20 mouse cellular contexts compared by ENCODE assay signal in the genomic region with DNA sequence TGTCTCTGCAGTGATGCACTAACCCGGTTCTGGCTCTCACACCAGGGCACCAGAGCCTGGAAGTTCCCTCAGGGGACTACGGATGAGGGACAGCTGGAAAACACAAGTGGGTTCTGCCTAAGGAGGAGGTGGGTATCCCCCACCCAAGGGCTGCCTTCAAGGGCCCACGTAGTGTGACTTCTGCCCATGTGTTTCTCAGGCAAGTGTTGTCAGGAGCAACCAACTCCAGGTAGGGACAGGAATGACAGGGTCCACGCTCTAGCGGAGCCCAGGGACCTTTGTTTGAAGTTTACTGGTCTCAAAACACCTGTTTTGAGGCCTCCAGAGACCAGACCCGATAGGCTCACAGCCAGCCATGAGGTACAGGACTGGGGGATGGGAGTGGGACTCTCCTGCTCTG. TPM values are rescaled to one million over a fixed set of nuclear protein-coding genes. Genes with fewer than 3 reads are reported as not detected.
DNase-seq lines count a peak whose midpoint lies in the region; ATAC-seq lines count a peak whose summit lies in the region.
"Had no signal": no experiment of that assay in that cellular context is flagged by ENCODE, and none has a peak within 500 bp of the region (broad histone marks: within the 10 kb centered on the region; RNA-seq: fewer than 3 reads in every experiment).

No protein-coding gene starts in this region.

- H3K36me3 ChIP-seq in midbrain, embryonic 11.5 days (ENCODE audit: control insufficient read depth, insufficient read depth, low read length): no peaks in the 10 kb centered on the region
- no peaks in the 10 kb centered on the region for H3K36me3 ChIP-seq in midbrain, embryonic 16.5 days (ENCODE audit: control insufficient read depth, insufficient read depth, low read length)
- H3K36me3 ChIP-seq: embryonic facial prominence, embryonic 13.5 days; embryonic facial prominence, embryonic 15.5 days; forebrain, embryonic 10.5 days; forebrain, embryonic 12.5 days had no signal

- peaks cover 14% of the 10 kb centered on the region for H3K4me1 ChIP-seq in midbrain, embryonic 11.5 days (ENCODE audit: control insufficient read depth, insufficient read depth, low read length)
- peaks cover under 1% of the 10 kb centered on the region for H3K4me1 ChIP-seq in midbrain, embryonic 16.5 days (ENCODE audit: control insufficient read depth, insufficient read depth, low read length)

- no peak overlapping the region for H3K9ac ChIP-seq in midbrain, embryonic 11.5 days (ENCODE audit: low read length)
- no peak overlapping the region for H3K9ac ChIP-seq in midbrain, embryonic 16.5 days (ENCODE audit: low read depth, low read length)
- H3K9ac ChIP-seq: embryonic facial prominence, embryonic 13.5 days; embryonic facial prominence, embryonic 15.5 days; forebrain, embryonic 12.5 days had no signal

- DNase-seq in cerebellum, adult 9-11 months: peak; percentile 13
- DNase-seq in cerebellum, adult 9-10 months: no peak
- DNase-seq in midbrain, embryonic 11.5 days (ENCODE audit: low spot score, missing footprints): peak; percentile 80
- DNase-seq: adrenal gland, adult 2 months; adrenal gland, postnatal 10 days; adrenal gland, postnatal 25 days; cerebellum, adult 18-20 months; cerebellum, adult 8-10 months; cerebellum, postnatal 14 days; cerebellum, postnatal 36 days; embryo, embryonic 11 days had no signal

- no peak overlapping the region for H3K27ac ChIP-seq in midbrain, embryonic 11.5 days (ENCODE audit: low read depth, low read length)
- H3K27ac ChIP-seq in midbrain, embryonic 16.5 days (ENCODE audit: low read length): no peak overlapping the region
- H3K27ac ChIP-seq: embryonic facial prominence, embryonic 13.5 days; embryonic facial prominence, embryonic 15.5 days; forebrain, embryonic 10.5 days; forebrain, embryonic 12.5 days had no signal

- ATAC-seq in midbrain, embryonic 11.5 days (ENCODE audit: low FRiP score): no peak
- no peak for ATAC-seq in midbrain, embryonic 16.5 days
- ATAC-seq: forebrain, embryonic 14.5 days; forebrain, embryonic 16.5 days had no signal

- no peak overlapping the region for H3K4me2 ChIP-seq in midbrain, embryonic 11.5 days
- H3K4me2 ChIP-seq in midbrain, embryonic 16.5 days (ENCODE audit: low read length): no peak overlapping the region
- H3K4me2 ChIP-seq: embryonic facial prominence, embryonic 13.5 days; embryonic facial prominence, embryonic 15.5 days; forebrain, embryonic 12.5 days had no signal

- H3K27me3 ChIP-seq in midbrain, embryonic 11.5 days (ENCODE audit: control insufficient read depth, insufficient read depth, low read length): 0 out of 2 replicates have a peak, but pooled peaks cover 2% of the 10 kb centered on the region
- peaks cover 3% of the 10 kb centered on the region for H3K27me3 ChIP-seq in midbrain, embryonic 16.5 days (ENCODE audit: control insufficient read depth, insufficient read depth, low read depth, low read length)

- H3K4me3 ChIP-seq in midbrain, embryonic 11.5 days (ENCODE audit: low read depth, low read length): no peak overlapping the region
- no peak overlapping the region for H3K4me3 ChIP-seq in midbrain, embryonic 16.5 days (ENCODE audit: low read depth, low read length)
- H3K4me3 ChIP-seq: embryonic facial prominence, embryonic 13.5 days; embryonic facial prominence, embryonic 15.5 days; erythroblast, embryonic 14.5 days; forebrain, embryonic 10.5 days; forebrain, embryonic 12.5 days had no signal

- WGBS in midbrain, embryonic 11.5 days: 75% methylated on average over 6 of the region's 6 CpGs
- 78% methylated on average over 6 of the region's 6 CpGs for WGBS in midbrain, embryonic 16.5 days

- no peaks in the 10 kb centered on the region for H3K9me3 ChIP-seq in midbrain, embryonic 11.5 days (ENCODE audit: control insufficient read depth, low read length)
- H3K9me3 ChIP-seq in midbrain, embryonic 16.5 days (replicated peaks; ENCODE audit: control insufficient read depth, low read length, poor library complexity, severe bottlenecking): no peaks in the 10 kb centered on the region
- H3K9me3 ChIP-seq: embryonic facial prominence, embryonic 13.5 days; embryonic facial prominence, embryonic 15.5 days; forebrain, embryonic 10.5 days; forebrain, embryonic 12.5 days had no signal

RNA-seq across cellular contexts. Expression of gene Mmel1, which starts 3.8 kb away (rescaled TPM):
- 0.29 and 0.56 TPM in 2 replicates for polyA plus RNA-seq in midbrain, embryonic 11.5 days (2014; fragmentation: Nextera tagmentation; extraction: Ambion mirVana)
- 0.31 and 0.98 TPM in 2 replicates for polyA plus RNA-seq in midbrain, embryonic 16.5 days (2015; fragmentation: Nextera tagmentation; extraction: Ambion mirVana)

RNA-seq across cellular contexts. Expression of gene Fam213b, which starts 25.7 kb away (rescaled TPM):
- 39.6 and 41.8 TPM in 2 replicates for polyA plus RNA-seq in midbrain, embryonic 11.5 days (2014; fragmentation: Nextera tagmentation; extraction: Ambion mirVana)
- 59.3 and 64.5 TPM in 2 replicates for polyA plus RNA-seq in midbrain, embryonic 16.5 days (2015; fragmentation: Nextera tagmentation; extraction: Ambion mirVana)

RNA-seq across cellular contexts. Expression of gene Ttc34, which starts 35.9 kb away (rescaled TPM):
- polyA plus RNA-seq in midbrain, embryonic 11.5 days (2014; fragmentation: Nextera tagmentation; extraction: Ambion mirVana): 0.25 and 0.31 TPM in 2 replicates
- polyA plus RNA-seq in midbrain, embryonic 16.5 days (2015; fragmentation: Nextera tagmentation; extraction: Ambion mirVana): 1.5 and 2.9 TPM in 2 replicates
- polyA plus RNA-seq: C2C12; erythroblast, embryonic 14.5 days had no signal

RNA-seq across cellular contexts. Expression of gene Tnfrsf14, which starts 55.2 kb away (rescaled TPM):
- 0.93 and 1.2 TPM in 2 replicates for polyA plus RNA-seq in midbrain, embryonic 11.5 days (2014; fragmentation: Nextera tagmentation; extraction: Ambion mirVana)
- polyA plus RNA-seq in midbrain, embryonic 16.5 days (2015; fragmentation: Nextera tagmentation; extraction: Ambion mirVana): 0.42 TPM in 1 of 2 replicates, not detected in the other
- polyA plus RNA-seq: forebrain, embryonic 14.5 days had no signal
